Mouse (Mus musculus) stomach, postnatal 0 days (tissue): ENCODE results near the gene BC034090. TPM values are rescaled to one million over a fixed set of nuclear protein-coding genes. Genes with fewer than 3 reads are reported as not detected.

Experiments used
- ATAC-seq: fragments of 200-750 bp; cut with Nextera tagmentation; 2 replicates; pipeline ENCODE4 v1.8.0; 2017; ENCODE audit not compliant: low FRiP score, low TSS enrichment
- DNase-seq: peaks from one replicate; pipeline ENCODE4 v3.0.0-alpha.2; 2016; ENCODE audit warnings: low spot score
- H3K27ac ChIP-seq: fragments of 300-500 bp; sonication (generic); replicated peaks from 2 replicates; pipeline ENCODE4 v1.5.1; 2014; ENCODE audit warnings: mild to moderate bottlenecking, control low read depth
- H3K27me3 ChIP-seq: fragments of 300-500 bp; sonication (generic); 2 replicates; pipeline ENCODE4 v1.6.1; 2014; ENCODE audit warnings: low read length; ENCODE audit not compliant: control insufficient read depth, insufficient read depth
- H3K36me3 ChIP-seq: fragments of 300-500 bp; sonication (generic); 2 replicates; pipeline ENCODE4 v1.6.1; 2014; ENCODE audit warnings: low read length, mixed read lengths; ENCODE audit not compliant: control insufficient read depth, insufficient read depth
- H3K4me1 ChIP-seq: fragments of 300-500 bp; sonication (generic); replicated peaks from 2 replicates; pipeline ENCODE4 v1.6.1; 2014; ENCODE audit warnings: antibody characterized with exemption; ENCODE audit not compliant: control insufficient read depth, insufficient read depth
- H3K4me2 ChIP-seq: fragments of 300-500 bp; sonication (generic); replicated peaks from 2 replicates; pipeline ENCODE4 v1.6.1; 2014; ENCODE audit warnings: low read depth, mild to moderate bottlenecking, control low read depth, moderate library complexity
- H3K4me3 ChIP-seq: fragments of 300-500 bp; sonication (generic); 2 replicates; pipeline ENCODE4 v1.5.1; 2014; ENCODE audit warnings: low read depth, low read length, control low read depth
- H3K9ac ChIP-seq: fragments of 300-500 bp; sonication (generic); 2 replicates; pipeline ENCODE4 v1.6.1; 2014; ENCODE audit warnings: mild to moderate bottlenecking, low read length, control low read depth, mixed read lengths
- H3K9me3 ChIP-seq: fragments of 300-500 bp; sonication (generic); 2 replicates; pipeline ENCODE4 v1.6.1; 2016; ENCODE audit warnings: low read length; ENCODE audit not compliant: control insufficient read depth
- CTCF ChIP-seq: IDR thresholded peaks from 2 replicates; pipeline ENCODE4 v1.5.1; 2016; ENCODE audit warnings: antibody characterized with exemption, low read depth, mild to moderate bottlenecking, moderate library complexity
- EP300 ChIP-seq: optimal IDR thresholded peaks from 2 replicates; pipeline ENCODE3; 2016; ENCODE audit warnings: antibody characterized with exemption
- WGBS: fragments of 180-500 bp; shearing (Covaris S2); extraction: QIAGEN DNeasy Blood & Tissue Kit; methylation state at CpG from one replicate; pipeline ENCODE4 v1.1.7; 2014; 5-methylcytosine and 5-hydroxymethylcytosine counted together
- polyA plus RNA-seq: library from polyadenylated mRNA; unstranded; fragments of >200 nt; fragmentation: Nextera tagmentation; extraction: Ambion mirVana; gene quantifications from 2 replicates; pipeline ENCODE4 v1.2.1, GENCODE M21; 2015

Gene BC034090
- polyA plus RNA-seq, 1 experiment from 2014 or later = 1.6 TPM

GRCm38 (mm10) chr1:155254309-155254708, 10.1 kb upstream of the BC034090 start:
- H3K4me3 ChIP-seq = no peak overlapping the region
- no peaks in the 10 kb centered on the region for H3K4me1 ChIP-seq
- no peak overlapping the region for H3K9ac ChIP-seq
- DNase-seq (no peak), ATAC-seq (no peak)
- no peak overlapping the region for H3K4me2 ChIP-seq
- no peaks in the 10 kb centered on the region for H3K9me3 ChIP-seq
- TF ChIP-seq CTCF (no peak), EP300 (no peak)
- H3K27me3 ChIP-seq = no peaks in the 10 kb centered on the region
- H3K36me3 ChIP-seq = no peaks in the 10 kb centered on the region
- no peak overlapping the region for H3K27ac ChIP-seq
- WGBS = 91% methylated on average over 8 of the region's 8 CpGs

DNA sequence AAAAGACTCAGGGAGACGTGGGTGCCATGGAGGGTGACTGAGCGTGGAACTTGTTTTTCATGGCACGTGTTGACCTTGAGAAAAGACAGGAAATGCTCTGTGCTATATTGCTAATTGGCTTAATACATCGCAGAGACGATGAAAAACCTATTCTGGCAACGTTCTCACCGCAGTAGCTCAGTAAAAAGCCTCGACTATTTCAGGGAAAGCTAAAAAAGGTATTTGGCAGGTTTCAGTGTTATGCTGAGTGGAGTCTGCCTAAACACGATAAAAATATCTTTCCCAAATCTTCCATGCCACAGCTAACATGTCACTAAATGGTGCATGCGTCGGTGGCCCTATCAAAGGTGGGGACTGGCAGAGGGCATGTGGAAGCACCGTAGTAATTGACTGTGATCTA, 8.9 kb upstream of the BC034090 start:
- no peaks in the 10 kb centered on the region for H3K27me3 ChIP-seq
- no peak for TF ChIP-seq EP300
- TF ChIP-seq CTCF = no peak
- 63% methylated on average over 12 of the region's 12 CpGs for WGBS
- ATAC-seq (no peak), DNase-seq (no peak)
- H3K9me3 ChIP-seq = no peaks in the 10 kb centered on the region
- H3K4me2 ChIP-seq = no peak overlapping the region
- H3K27ac ChIP-seq = no peak overlapping the region
- H3K4me3 ChIP-seq = no peak overlapping the region
- no peaks in the 10 kb centered on the region for H3K36me3 ChIP-seq
- no peaks in the 10 kb centered on the region for H3K4me1 ChIP-seq
- no peak overlapping the region for H3K9ac ChIP-seq

GRCm38 (mm10) chr1:155252631-155253121, 8.4 kb upstream of the BC034090 start:
- Histone ChIP-seq H3K27ac (no peak overlapping the region), H3K4me1 (no peaks in the 10 kb centered on the region), H3K9ac (no peak overlapping the region), H3K4me2 (no peak overlapping the region), H3K4me3 (no peak overlapping the region), H3K9me3 (no peaks in the 10 kb centered on the region), H3K36me3 (no peaks in the 10 kb centered on the region), H3K27me3 (no peaks in the 10 kb centered on the region)
- WGBS = 42% methylated on average over 6 of the region's 6 CpGs
- no peak for DNase-seq
- no peak for TF ChIP-seq EP300
- no peak for TF ChIP-seq CTCF
- no peak for ATAC-seq

DNA sequence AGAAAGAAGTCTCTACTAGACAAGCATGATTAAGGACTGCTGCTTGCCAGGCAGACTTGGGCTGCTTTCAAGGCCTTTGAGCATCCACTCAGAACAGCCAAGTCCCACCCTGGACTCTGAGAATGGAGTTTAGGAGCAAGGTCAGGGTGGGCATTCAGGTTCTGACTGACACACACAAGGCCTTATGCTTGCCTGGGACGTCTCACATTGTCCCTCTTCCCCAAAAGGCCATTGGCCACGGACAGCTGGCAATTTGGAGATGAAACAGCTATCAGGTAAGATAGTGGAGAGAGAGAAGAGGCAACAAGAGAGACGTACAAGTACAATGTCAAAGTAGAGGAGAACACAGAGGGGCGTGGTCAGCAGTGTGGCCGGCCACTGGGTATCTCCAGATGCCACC, 7.4 kb upstream of the BC034090 start:
- WGBS = 80% methylated on average over 5 of the region's 5 CpGs
- Histone ChIP-seq H3K4me3 (no peak overlapping the region), H3K27me3 (no peaks in the 10 kb centered on the region), H3K4me1 (no peaks in the 10 kb centered on the region), H3K27ac (no peak overlapping the region), H3K4me2 (no peak overlapping the region), H3K9me3 (no peaks in the 10 kb centered on the region), H3K36me3 (no peaks in the 10 kb centered on the region), H3K9ac (no peak overlapping the region)
- TF ChIP-seq EP300 (no peak), CTCF (no peak)
- DNase-seq = no peak
- ATAC-seq = no peak

DNA sequence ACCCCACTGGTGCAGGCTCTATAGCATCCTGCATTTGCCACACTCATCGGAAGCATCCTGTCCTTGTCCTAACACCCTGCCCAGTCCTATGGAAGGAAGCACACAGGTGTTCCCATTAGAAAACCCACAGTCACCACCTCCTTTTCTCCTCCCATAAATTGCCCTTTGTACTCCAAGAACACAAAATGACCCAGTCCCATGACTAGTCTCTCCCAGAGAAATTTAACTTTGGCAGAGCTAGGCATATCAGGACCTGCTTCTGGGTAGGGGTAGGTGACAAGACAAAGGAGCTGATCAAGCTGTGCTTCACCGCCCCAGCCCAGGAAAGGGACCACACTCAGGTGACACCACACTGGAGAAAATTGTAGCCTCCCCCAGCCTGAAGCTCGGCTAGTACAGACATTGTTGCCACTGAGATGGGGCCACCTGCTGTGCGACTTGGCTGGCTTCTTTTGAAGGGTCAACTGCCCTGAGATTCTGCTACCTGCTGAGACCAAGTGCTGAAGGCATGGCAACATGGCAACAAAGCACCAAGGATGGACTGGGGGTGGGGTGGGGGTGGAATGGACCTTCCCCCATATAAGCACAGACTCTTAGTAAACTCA, 6.4 kb upstream of the BC034090 start:
- Histone ChIP-seq H3K27me3 (no peaks in the 10 kb centered on the region), H3K9me3 (no peaks in the 10 kb centered on the region), H3K4me2 (no peak overlapping the region), H3K9ac (no peak overlapping the region), H3K36me3 (no peaks in the 10 kb centered on the region), H3K4me1 (no peaks in the 10 kb centered on the region), H3K27ac (no peak overlapping the region), H3K4me3 (no peak overlapping the region)
- 57% methylated on average over 4 of the region's 4 CpGs for WGBS
- DNase-seq (no peak), ATAC-seq (no peak)
- no peak for TF ChIP-seq CTCF

DNA sequence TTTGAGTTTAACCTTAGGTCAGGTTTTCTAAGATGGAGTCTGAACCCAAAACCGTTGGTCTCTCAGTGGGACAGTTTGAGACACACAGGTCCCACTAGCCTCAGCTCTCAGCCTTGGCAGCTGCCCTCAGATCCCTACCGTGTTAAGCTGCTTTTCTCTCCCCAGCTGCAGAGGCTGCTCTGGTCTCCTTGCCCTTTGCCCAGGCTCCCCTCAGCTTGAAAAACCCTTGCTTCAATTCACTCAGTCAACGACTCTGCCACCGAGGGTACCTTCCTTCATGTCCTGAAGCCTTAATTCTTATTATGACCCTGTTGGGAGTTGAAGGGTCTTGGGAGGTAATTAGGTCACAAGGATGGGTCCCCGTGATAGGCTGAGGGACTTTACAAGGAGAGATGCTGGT, 5.7 kb upstream of the BC034090 start:
- no peaks in the 10 kb centered on the region for H3K36me3 ChIP-seq
- no peaks in the 10 kb centered on the region for H3K27me3 ChIP-seq
- H3K4me2 ChIP-seq = no peak overlapping the region
- 53% methylated on average over 5 of the region's 5 CpGs for WGBS
- no peak for TF ChIP-seq EP300
- no peak for TF ChIP-seq CTCF
- no peaks in the 10 kb centered on the region for H3K9me3 ChIP-seq
- no peak overlapping the region for H3K4me3 ChIP-seq
- H3K4me1 ChIP-seq = no peaks in the 10 kb centered on the region
- DNase-seq = no peak
- no peak overlapping the region for H3K9ac ChIP-seq
- no peak for ATAC-seq
- no peak overlapping the region for H3K27ac ChIP-seq
